Comparison of ENCODE assay signal across 7 mouse cellular contexts in the genomic region with DNA sequence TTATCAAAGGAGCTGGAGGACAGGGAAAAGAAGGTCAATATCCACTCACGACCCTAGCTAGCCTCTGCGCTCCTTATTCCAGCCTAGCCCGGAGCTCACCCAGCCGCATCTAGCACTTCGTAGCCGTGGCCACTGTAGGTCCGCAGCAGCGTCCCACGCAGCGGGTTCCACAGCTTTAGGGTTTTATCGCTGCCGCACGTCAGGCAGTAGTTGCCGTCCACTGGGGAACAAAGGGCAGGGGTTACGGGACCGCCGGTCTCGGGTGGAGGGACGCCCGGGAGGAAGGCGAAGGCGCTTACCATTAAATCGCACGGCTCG. TPM values are rescaled to one million over a fixed set of nuclear protein-coding genes. Genes with fewer than 3 reads are reported as not detected.
DNase-seq lines count a peak whose midpoint lies in the region; ATAC-seq lines count a peak whose summit lies in the region.

No protein-coding gene starts in this region.

- no peaks in the 10 kb centered on the region for H3K9me3 ChIP-seq in megakaryocyte, embryonic 14.5 days
- no peaks in the 10 kb centered on the region for H3K9me3 ChIP-seq in erythroblast, embryonic 14.5 days (ENCODE audit: control insufficient read depth, low read length)
- no peaks in the 10 kb centered on the region for H3K9me3 ChIP-seq in intestine, embryonic 14.5 days (ENCODE audit: control insufficient read depth, low read length)
- no peaks in the 10 kb centered on the region for H3K9me3 ChIP-seq in neural tube, embryonic 13.5 days

- no peak for DNase-seq in intestine, embryonic 14.5 days (ENCODE audit: low spot score)
- DNase-seq in layer of hippocampus, adult 8-10 months (ENCODE audit: low spot score in 2 of 2): no peak
- DNase-seq in right cerebral cortex, adult 18-20 months: no peak

- under 1% methylated on average over 25 of the region's 25 CpGs for WGBS in intestine, embryonic 14.5 days
- 1% methylated on average over 25 of the region's 25 CpGs for WGBS in neural tube, embryonic 13.5 days

- peak overlapping the region; percentile 99 for H3K4me3 ChIP-seq in megakaryocyte, embryonic 14.5 days (replicated peaks)
- peak overlapping the region; percentile 85 for H3K4me3 ChIP-seq in erythroblast, embryonic 14.5 days (replicated peaks)
- H3K4me3 ChIP-seq in intestine, embryonic 14.5 days (ENCODE audit: low read depth, low read length): peak overlapping the region; percentile 92
- H3K4me3 ChIP-seq in neural tube, embryonic 13.5 days: peak overlapping the region; percentile 92

- no peak for ATAC-seq in megakaryocyte, adult 5-6 weeks (ENCODE audit: poor library complexity, severe bottlenecking)
- ATAC-seq in intestine, embryonic 14.5 days (replicated peaks; ENCODE audit: low FRiP score, low TSS enrichment, low read depth): no peak
- ATAC-seq in neural tube, embryonic 13.5 days (ENCODE audit: low read depth): no peak

- H3K4me1 ChIP-seq in megakaryocyte, embryonic 14.5 days: peaks cover 72% of the 10 kb centered on the region
- H3K4me1 ChIP-seq in erythroblast, embryonic 14.5 days (ENCODE audit: control insufficient read depth): peaks cover 75% of the 10 kb centered on the region
- peaks cover 16% of the 10 kb centered on the region; the same call in 1 of the 2 replicates for H3K4me1 ChIP-seq in intestine, embryonic 14.5 days (replicated peaks; ENCODE audit: control insufficient read depth, insufficient read depth, low read length)
- H3K4me1 ChIP-seq in neural tube, embryonic 13.5 days (replicated peaks): peaks cover 47% of the 10 kb centered on the region

- no peaks in the 10 kb centered on the region for H3K27me3 ChIP-seq in megakaryocyte, embryonic 14.5 days (replicated peaks)
- H3K27me3 ChIP-seq in erythroblast, embryonic 14.5 days (ENCODE audit: control insufficient read depth): no peaks in the 10 kb centered on the region
- no peaks in the 10 kb centered on the region for H3K27me3 ChIP-seq in intestine, embryonic 14.5 days (replicated peaks; ENCODE audit: control insufficient read depth, insufficient read depth, low read length)
- H3K27me3 ChIP-seq in neural tube, embryonic 13.5 days: no peaks in the 10 kb centered on the region

- peak overlapping the region; percentile 64 for H3K27ac ChIP-seq in intestine, embryonic 14.5 days (ENCODE audit: low read depth)
- peak overlapping the region; percentile 54 for H3K27ac ChIP-seq in neural tube, embryonic 13.5 days (replicated peaks)

- H3K9ac ChIP-seq in intestine, embryonic 14.5 days (ENCODE audit: low read length): peak overlapping the region; percentile 81
- H3K9ac ChIP-seq in neural tube, embryonic 13.5 days: peak overlapping the region; percentile 93

- peaks cover 42% of the 10 kb centered on the region for H3K36me3 ChIP-seq in megakaryocyte, embryonic 14.5 days (replicated peaks; ENCODE audit: low read length)
- peaks cover 40% of the 10 kb centered on the region for H3K36me3 ChIP-seq in erythroblast, embryonic 14.5 days (ENCODE audit: control insufficient read depth)
- peaks cover 34% of the 10 kb centered on the region for H3K36me3 ChIP-seq in intestine, embryonic 14.5 days (ENCODE audit: control insufficient read depth, insufficient read depth, low read length)
- peaks cover 35% of the 10 kb centered on the region for H3K36me3 ChIP-seq in neural tube, embryonic 13.5 days

- H3K4me2 ChIP-seq in intestine, embryonic 14.5 days (ENCODE audit: low read length): peak overlapping the region; percentile 85
- H3K4me2 ChIP-seq in neural tube, embryonic 13.5 days: peak overlapping the region; percentile 94

RNA-seq across cellular contexts. Expression of gene Wdr83os, which starts 0.4 kb away (rescaled TPM):
- 8.8 and 10.6 TPM in 2 replicates for polyA plus RNA-seq in megakaryocyte, embryonic 14.5 days (2012; ENCODE audit: insufficient read depth, low replicate concordance)
- 116 and 119 TPM in 2 replicates for total RNA-seq in megakaryocyte, adult 5-6 weeks (2015)
- total RNA-seq in megakaryocyte, adult 5-6 weeks (2017): 27.8 and 39.4 TPM in 2 replicates
- 0.28 and 1.5 TPM in 2 replicates for polyA plus RNA-seq in erythroblast, embryonic 14.5 days (2012)
- polyA plus RNA-seq in intestine, embryonic 14.5 days (2014; fragmentation: Nextera tagmentation; extraction: Ambion mirVana): 142 and 156 TPM in 2 replicates
- polyA plus RNA-seq in neural tube, embryonic 13.5 days (2015; fragmentation: Nextera tagmentation; extraction: Ambion mirVana): 117 and 118 TPM in 2 replicates
- total RNA-seq in layer of hippocampus, adult 8-10 months (2022): 10 to 100 TPM; 58.3 to 64.3 (median 61.7) TPM

RNA-seq across cellular contexts. Expression of gene Wdr83, which starts 0.9 kb away (rescaled TPM):
- polyA plus RNA-seq in megakaryocyte, embryonic 14.5 days (2012; ENCODE audit: insufficient read depth, low replicate concordance): 19.7 TPM in 1 of 2 replicates, not detected in the other
- total RNA-seq in megakaryocyte, adult 5-6 weeks (2015): 17.0 and 20.5 TPM in 2 replicates
- 9.9 and 12.5 TPM in 2 replicates for total RNA-seq in megakaryocyte, adult 5-6 weeks (2017)
- polyA plus RNA-seq in erythroblast, embryonic 14.5 days (2012): 2.7 and 4.7 TPM in 2 replicates
- polyA plus RNA-seq in intestine, embryonic 14.5 days (2014; fragmentation: Nextera tagmentation; extraction: Ambion mirVana): 43.2 and 44.2 TPM in 2 replicates
- polyA plus RNA-seq in neural tube, embryonic 13.5 days (2015; fragmentation: Nextera tagmentation; extraction: Ambion mirVana): 56.5 and 58.6 TPM in 2 replicates
- 10 to 100 TPM; 20.1 to 32.5 (median 26.4) TPM for total RNA-seq in layer of hippocampus, adult 8-10 months (2022)

RNA-seq across cellular contexts. Expression of gene Man2b1, which starts 2.9 kb away (rescaled TPM):
- 3.8 and 26.4 TPM in 2 replicates for polyA plus RNA-seq in megakaryocyte, embryonic 14.5 days (2012; ENCODE audit: insufficient read depth, low replicate concordance)
- 204 TPM in 2 replicates for total RNA-seq in megakaryocyte, adult 5-6 weeks (2015)
- 159 and 161 TPM in 2 replicates for total RNA-seq in megakaryocyte, adult 5-6 weeks (2017)
- polyA plus RNA-seq in erythroblast, embryonic 14.5 days (2012): 0.13 and 0.27 TPM in 2 replicates
- 41.7 and 46.7 TPM in 2 replicates for polyA plus RNA-seq in intestine, embryonic 14.5 days (2014; fragmentation: Nextera tagmentation; extraction: Ambion mirVana)
- polyA plus RNA-seq in neural tube, embryonic 13.5 days (2015; fragmentation: Nextera tagmentation; extraction: Ambion mirVana): 18.7 and 19.2 TPM in 2 replicates
- 10 to 100 TPM; 33.4 to 98.9 (median 68.8) TPM for total RNA-seq in layer of hippocampus, adult 8-10 months (2022)

RNA-seq across cellular contexts. Expression of gene Dhps, which starts 8.6 kb away (rescaled TPM):
- polyA plus RNA-seq in megakaryocyte, embryonic 14.5 days (2012; ENCODE audit: insufficient read depth, low replicate concordance): 43.5 and 103 TPM in 2 replicates
- total RNA-seq in megakaryocyte, adult 5-6 weeks (2015): 50.9 and 55.1 TPM in 2 replicates
- 26.9 and 30.2 TPM in 2 replicates for total RNA-seq in megakaryocyte, adult 5-6 weeks (2017)
- polyA plus RNA-seq in erythroblast, embryonic 14.5 days (2012): 2.0 and 2.1 TPM in 2 replicates
- polyA plus RNA-seq in intestine, embryonic 14.5 days (2014; fragmentation: Nextera tagmentation; extraction: Ambion mirVana): 63.8 and 67.5 TPM in 2 replicates
- 86.9 and 109 TPM in 2 replicates for polyA plus RNA-seq in neural tube, embryonic 13.5 days (2015; fragmentation: Nextera tagmentation; extraction: Ambion mirVana)
- total RNA-seq in layer of hippocampus, adult 8-10 months (2022): 10 to 100 TPM; 57.7 to 62.2 (median 59.1) TPM

RNA-seq across cellular contexts. Expression of gene Gm5741, which starts 12.4 kb away (rescaled TPM):
- polyA plus RNA-seq in megakaryocyte, embryonic 14.5 days (2012; ENCODE audit: insufficient read depth, low replicate concordance): 8.7 TPM in 1 of 2 replicates, not detected in the other
- not detected in 2 replicates for total RNA-seq in megakaryocyte, adult 5-6 weeks (2015)
- not detected in 2 replicates for total RNA-seq in megakaryocyte, adult 5-6 weeks (2017)
- polyA plus RNA-seq in erythroblast, embryonic 14.5 days (2012): 0.37 TPM in 1 of 2 replicates, not detected in the other
- polyA plus RNA-seq in intestine, embryonic 14.5 days (2014; fragmentation: Nextera tagmentation; extraction: Ambion mirVana): 0.71 TPM in 1 of 2 replicates, not detected in the other
- 1.5 TPM in 1 of 2 replicates, not detected in the other for polyA plus RNA-seq in neural tube, embryonic 13.5 days (2015; fragmentation: Nextera tagmentation; extraction: Ambion mirVana)
- not detected for total RNA-seq in layer of hippocampus, adult 8-10 months (2022)

Comparison
In these comparisons a context has a peak if more than half of its experiments do, and no peak if none do; other contexts are left out.
1. RNA of gene Wdr83os, which starts 0.4 kb away (polyA plus RNA-seq): 142 to 156 TPM in intestine, embryonic 14.5 days and 117 to 118 TPM in neural tube, embryonic 13.5 days; 8.8 to 10.6 TPM in megakaryocyte, embryonic 14.5 days and 0.28 to 1.5 TPM in erythroblast, embryonic 14.5 days; every median in the first group is over 10 times any median in the second.
2. Peak in every context shown above with its lines, with median percentiles within 50 percentile points of each other: H3K4me3 ChIP-seq.